Mouse (Mus musculus) urinary bladder, postnatal 14 days (tissue): ENCODE measurements around the gene Pop5.

Source experiments
- DNase-seq: peaks from one replicate; pipeline ENCODE4 v3.0.0; 2021; ENCODE audit warnings: low spot score

The Pop5 gene

DNA sequence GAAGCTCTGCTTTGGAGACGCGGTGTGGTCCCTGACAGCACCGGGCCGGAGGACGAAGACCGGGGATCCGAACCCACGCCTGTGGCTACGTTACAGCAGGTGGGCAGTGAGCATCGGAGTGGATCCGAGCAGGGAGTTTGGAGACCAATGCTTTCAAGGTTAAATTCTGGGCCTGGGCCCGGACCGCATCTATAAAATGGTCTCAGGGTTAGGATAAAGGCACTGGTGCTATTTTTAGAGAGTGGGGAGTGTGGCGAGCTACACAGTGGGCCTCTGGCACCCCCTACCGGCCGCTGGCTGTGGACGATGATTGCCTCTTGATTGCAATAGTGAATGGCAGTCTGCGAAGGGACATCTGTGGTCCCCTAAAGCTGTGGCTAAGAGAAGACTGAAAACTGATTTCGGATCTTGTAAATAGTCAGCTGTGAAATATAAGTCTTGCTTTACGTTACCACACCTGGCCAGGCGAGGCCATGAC, at the start of gene Pop5:
TSS of gene Pop5 (plus strand) at position 51 of the 478 bp plus-strand sequence.
- peak; percentile 92 for DNase-seq

GRCm38 (mm10) chr5:115186371-115187073, 49.1 kb upstream of the Pop5 start:
- DNase-seq, result no peak

GRCm38 (mm10) chr5:115187188-115188131, 48.2 kb upstream of the Pop5 start:
- DNase-seq, result peak; percentile 95

DNA sequence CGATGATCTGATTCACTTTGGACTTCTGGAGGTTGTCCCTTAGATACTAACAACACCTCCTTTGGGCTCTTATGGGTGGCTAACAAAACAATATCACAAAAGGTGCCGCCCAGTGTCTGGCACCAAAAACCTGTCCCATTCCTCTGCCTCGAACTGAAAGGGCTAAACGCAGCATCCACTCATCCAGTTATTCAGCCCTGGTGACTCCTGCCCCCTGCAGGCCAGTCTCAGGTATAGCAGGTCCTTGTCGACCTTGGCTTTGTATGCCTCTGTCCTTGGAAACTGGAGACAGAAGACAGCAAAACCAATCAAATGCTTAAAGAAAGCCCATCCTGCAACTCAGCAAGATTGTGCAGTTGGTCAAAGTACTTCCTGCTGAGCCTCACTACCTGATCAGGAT, 46.8 kb upstream of the Pop5 start:
- no peak for DNase-seq

- no peak for DNase-seq
Measured at GRCm38 (mm10) chr5:115190081-115190480, 45.6 kb upstream of the Pop5 start.

DNA sequence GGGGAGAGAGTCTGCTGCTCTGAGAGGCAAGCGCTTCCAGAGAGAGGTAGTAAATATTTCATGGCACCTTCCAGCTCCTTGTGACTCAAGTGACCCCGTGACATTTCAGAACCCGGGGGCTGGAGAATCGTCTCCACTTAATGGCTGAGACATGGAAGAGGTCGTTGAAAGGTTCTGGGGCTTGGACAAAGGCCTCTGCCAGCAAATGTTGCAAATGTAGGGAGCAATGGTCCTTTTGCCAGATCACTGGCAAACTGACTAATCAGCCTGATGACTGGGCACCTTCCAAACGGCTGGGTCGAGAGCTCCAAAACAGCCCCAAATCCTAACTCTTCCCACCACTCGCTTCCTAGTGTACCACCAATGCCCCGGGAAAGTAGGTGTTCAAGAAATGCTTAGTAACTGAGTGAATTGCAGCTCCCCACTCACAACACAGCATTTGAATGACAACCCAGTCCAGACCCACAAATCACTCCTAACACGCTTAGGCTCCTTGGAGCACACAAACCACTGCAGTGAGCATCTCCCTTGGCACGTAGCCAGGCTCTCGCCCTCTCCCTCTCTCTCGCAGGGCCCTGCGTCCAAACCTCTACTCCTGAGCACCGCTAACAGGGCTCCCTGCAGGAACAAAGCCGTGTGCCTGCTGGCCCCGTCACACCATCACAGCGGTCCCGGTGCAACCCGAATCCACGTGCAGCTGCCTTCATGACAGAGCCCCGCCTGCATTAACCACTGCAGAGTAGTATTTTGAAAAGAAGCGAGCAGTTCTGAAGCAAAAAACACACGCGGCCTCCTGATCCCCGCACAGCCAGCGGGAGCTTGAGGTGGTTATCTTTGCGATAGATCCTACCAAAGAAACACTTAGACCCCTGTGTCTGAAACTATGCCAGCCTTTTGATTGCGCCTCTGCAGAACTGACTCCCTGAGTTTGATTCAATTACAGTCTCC, 43.5 kb upstream of the Pop5 start:
- no peak for DNase-seq

- no peak for DNase-seq
Measured at GRCm38 (mm10) chr5:115192828-115193195, 42.8 kb upstream of the Pop5 start.

DNA sequence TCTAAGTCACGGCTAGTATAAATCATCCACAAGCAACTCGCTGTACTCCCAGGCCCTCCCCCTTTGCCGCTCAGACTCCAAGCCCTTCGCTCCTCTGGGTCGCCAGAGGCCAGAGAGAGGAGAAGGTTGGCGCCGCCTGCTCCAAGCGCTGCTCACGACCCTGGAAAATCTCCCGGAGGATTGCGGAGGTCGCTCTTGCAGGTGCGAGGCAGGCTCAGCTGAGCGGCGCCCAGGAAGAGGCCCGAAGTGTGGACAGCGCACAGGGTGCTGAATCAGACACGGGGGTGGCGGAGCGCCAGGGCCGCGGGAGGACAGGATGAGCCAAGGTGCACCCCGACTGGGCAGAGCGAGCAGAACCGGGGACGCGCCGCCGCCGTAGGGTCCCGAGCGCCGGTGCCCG, 42.4 kb upstream of the Pop5 start:
- peak; percentile 66 for DNase-seq

- DNase-seq, result peak; percentile 27
Measured at GRCm38 (mm10) chr5:115193669-115194625, 41.7 kb upstream of the Pop5 start, which contains the start of gene Cabp1. TSS of gene Cabp1 (minus strand) at chr5:115194381.

DNA sequence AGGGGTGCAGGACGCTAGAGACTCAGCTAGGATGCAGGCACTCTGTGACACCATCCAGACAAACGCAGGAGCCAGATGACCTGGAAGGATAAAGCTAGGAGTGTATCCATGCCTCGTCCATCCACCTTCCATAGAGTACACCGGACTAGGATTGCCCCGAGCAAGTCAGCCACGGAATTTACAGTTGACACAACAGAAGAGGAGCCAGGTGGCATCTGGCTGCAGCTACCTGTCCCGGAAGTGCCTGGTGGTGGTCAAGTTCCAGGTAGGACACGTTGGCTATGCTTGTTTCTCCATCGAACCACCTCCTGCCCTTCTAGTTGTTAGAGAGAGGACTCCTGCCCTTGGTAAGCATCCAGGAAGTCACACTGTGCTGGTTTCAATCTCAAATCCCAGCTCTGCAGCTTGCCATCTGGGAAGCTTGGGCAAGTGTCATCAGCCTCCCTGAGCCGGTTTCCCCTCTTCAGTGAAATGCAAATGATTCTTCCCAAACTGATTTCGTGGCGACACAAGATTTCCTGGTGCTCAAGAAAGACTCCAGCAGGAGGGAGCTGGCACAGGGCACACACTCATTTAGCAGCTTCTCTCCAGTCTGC, 40.9 kb upstream of the Pop5 start:
- no peak for DNase-seq

DNA sequence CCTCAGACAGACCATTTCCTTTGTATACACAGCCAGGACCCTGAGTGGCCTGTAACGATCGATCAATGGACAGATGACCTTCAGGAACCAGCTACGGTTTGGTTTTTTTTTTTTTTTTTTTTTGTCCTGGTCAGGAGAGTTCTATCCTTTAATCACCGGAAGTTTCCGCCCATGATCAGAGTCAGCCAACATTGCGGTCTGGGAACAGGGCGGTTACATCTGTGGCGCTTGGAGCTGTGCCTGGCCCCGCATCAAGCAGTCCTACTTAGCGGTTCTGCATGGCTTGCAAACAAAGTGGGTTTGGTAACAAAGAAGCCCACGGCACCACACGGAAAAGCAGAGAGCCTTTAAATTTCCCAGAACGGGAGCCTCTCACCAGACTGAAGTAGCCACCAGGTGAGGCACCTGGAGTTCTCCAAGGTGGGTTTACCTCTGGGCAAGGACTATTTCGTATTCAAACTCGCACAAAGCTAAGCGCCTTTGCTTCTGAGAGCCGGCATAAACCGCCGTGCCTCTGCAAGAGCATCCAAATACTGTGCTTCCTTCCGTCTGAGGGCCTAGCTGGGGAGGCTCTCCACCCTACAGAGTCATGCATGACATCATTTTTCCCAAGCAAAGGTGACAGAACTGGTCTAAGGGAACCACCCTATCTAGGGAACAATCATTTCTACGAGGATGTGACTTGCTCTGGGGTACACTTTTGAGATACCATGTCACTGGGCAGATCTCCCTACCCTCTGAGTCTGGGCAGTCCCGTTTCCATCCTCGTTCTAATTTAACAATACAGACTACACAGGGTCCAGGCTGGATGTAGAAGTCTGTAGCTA, 31.7 kb upstream of the Pop5 start:
- DNase-seq, result no peak

- no peak for DNase-seq
Measured at GRCm38 (mm10) chr5:115204562-115205311, 30.9 kb upstream of the Pop5 start.

DNA sequence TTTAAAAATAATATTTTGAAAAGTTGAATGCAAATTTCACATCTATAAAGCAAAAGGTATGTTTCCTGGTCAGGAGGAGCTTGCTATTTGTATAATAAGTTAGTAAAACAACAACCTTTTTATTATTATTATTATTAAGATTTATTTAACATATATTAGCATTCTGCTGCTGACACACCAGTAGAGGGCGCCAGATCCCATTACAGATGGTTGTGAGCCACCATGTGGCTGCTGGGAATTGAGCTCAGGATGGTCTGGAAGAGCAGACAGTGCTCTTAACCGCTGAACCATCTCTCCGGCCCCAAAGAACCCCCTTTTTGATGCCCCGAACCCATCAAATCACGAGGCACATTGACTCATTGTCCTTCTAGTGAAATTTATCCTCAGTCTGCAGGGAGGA, 28.4 kb upstream of the Pop5 start:
- no peak for DNase-seq

DNA sequence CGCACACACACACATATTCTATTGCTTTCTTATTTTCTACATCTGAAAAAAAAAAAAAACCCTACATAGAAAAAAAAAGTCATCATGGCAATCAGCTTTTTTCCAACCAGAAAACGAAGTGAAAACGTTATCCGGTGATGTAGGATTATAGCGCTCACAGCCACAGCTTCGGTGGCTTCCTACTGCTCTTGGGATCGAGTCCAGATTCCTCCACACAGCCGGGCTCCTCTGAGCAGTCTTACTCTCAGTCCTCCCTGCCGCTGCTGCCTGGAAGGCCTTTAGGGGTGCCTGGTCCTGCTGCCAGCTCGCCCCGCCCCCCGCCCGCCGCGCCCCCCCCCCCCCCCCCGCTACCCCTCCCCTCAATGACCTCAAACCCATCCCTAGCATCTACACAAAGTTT, 27.7 kb upstream of the Pop5 start:
- DNase-seq, result no peak

- no peak for DNase-seq
Measured at GRCm38 (mm10) chr5:115208601-115209000, 27.0 kb upstream of the Pop5 start.

DNA sequence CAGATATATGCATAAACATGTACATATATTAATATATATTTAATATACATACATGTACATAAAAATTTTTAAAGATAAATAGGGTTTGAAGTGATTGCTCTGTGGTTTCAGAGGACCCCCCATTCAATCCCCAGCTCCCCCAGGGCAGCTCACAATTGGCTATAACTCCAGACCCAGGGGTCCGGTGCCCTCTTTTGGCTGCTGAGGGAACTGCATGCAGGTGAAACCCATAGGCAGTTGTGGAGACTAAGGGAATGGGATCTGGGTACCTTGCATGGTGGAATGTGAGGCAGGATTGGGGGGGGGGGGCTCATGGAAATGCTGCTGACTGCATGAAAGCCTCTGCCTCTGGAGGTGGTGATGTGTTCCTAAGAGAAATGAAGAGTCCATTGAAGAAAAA, 25.3 kb upstream of the Pop5 start:
- no peak for DNase-seq

DNA sequence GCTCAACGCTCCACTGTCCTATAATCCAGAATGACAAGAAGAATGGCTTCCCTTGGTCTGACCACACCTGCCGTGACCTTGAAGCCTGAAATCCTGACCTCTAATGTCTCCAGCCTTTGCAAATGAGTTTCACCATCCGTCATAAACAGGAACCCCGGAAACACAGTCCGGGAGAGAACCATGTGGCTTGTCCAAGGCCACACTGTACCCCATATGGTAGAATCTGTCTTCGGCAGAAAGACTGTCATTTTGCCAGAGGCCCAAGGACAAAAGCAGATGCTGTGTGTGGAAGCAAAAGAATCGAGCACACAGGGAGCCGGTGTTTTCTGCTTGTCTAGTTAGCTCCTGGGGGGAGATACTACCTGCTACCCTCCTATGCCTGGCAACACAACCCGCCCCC, 23.2 kb upstream of the Pop5 start:
- no peak for DNase-seq

DNA sequence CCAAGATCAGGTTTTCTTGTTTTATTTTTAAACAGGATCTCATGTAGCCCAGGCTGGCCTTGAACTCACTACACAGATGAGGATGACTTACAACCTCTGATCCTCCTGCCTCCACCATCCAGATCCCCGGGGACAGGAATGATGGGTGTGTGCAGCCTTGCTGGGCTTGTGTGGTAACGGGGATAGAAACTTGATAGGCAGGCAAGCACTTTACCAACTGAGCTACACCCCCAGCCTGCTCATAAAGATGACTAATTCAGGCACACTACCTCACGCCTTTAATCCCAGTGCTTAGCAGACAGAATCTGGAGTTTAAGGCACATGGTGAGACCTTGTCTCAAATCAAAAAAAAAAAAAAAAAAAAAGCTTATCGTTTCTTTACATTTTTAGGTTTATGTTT, 22.8 kb upstream of the Pop5 start:
- no peak for DNase-seq

GRCm38 (mm10) chr5:115214864-115215263, 20.8 kb upstream of the Pop5 start:
- DNase-seq, result no peak
